Mouse (Mus musculus): ENCODE measurements around the gene Neurog3. TPM values are rescaled to one million over a fixed set of nuclear protein-coding genes. Genes with fewer than 3 reads are reported as not detected.
A peak's percentile ranks its signal among the peaks of the same experiment; 100 is the strongest.

Gene Neurog3
- polyA plus RNA-seq, 1 experiment from 2014 or later: not detected

- no peak overlapping the region for H3K4me3 ChIP-seq (ENCODE audit: low read depth, low read length)
- no peak overlapping the region for H3K9ac ChIP-seq (replicated peaks)
- ATAC-seq: no peak
- WGBS (ENCODE audit: insufficient replicate concordance): 73% methylated on average over 6 of the region's 6 CpGs
- DNase-seq: no peak
- H3K9me3 ChIP-seq (ENCODE audit: low read length): no peaks in the 10 kb centered on the region
- no peaks in the 10 kb centered on the region for H3K36me3 ChIP-seq (replicated peaks; ENCODE audit: insufficient read depth, low read length)
- H3K27me3 ChIP-seq (ENCODE audit: insufficient read depth, low read length): no peaks in the 10 kb centered on the region
- TF ChIP-seq EP300 (IDR thresholded peaks at IDR 0.05; ENCODE audit: low read depth): no peak
- no peak for TF ChIP-seq CTCF (IDR thresholded peaks at IDR 0.05; ENCODE audit: low read depth)
- no peak overlapping the region for H3K4me2 ChIP-seq (ENCODE audit: low read depth, low read length)
- H3K4me1 ChIP-seq (ENCODE audit: insufficient read depth): no peaks in the 10 kb centered on the region
- no peak overlapping the region for H3K27ac ChIP-seq (ENCODE audit: low read depth)
These were observed 38.5 kb upstream of the Neurog3 start for GRCm38 (mm10) chr10:62094401-62094800.

- 72% methylated on average over 10 of the region's 10 CpGs for WGBS (ENCODE audit: insufficient replicate concordance)
- no peak overlapping the region for H3K27ac ChIP-seq (ENCODE audit: low read depth)
- no peaks in the 10 kb centered on the region for H3K4me1 ChIP-seq (ENCODE audit: insufficient read depth)
- no peak for ATAC-seq
- TF ChIP-seq EP300 (IDR thresholded peaks at IDR 0.05; ENCODE audit: low read depth): no peak
- no peak for TF ChIP-seq CTCF (IDR thresholded peaks at IDR 0.05; ENCODE audit: low read depth)
- no peaks in the 10 kb centered on the region for H3K9me3 ChIP-seq (ENCODE audit: low read length)
- H3K4me2 ChIP-seq (ENCODE audit: low read depth, low read length): no peak overlapping the region
- H3K36me3 ChIP-seq (replicated peaks; ENCODE audit: insufficient read depth, low read length): no peaks in the 10 kb centered on the region
- H3K27me3 ChIP-seq (ENCODE audit: insufficient read depth, low read length): peaks cover 8% of the 10 kb centered on the region; the same call in 1 of the 2 replicates
- H3K9ac ChIP-seq (replicated peaks): no peak overlapping the region
- DNase-seq: no peak
- H3K4me3 ChIP-seq (ENCODE audit: low read depth, low read length): no peak overlapping the region
These were observed 33.0 kb upstream of the Neurog3 start for GRCm38 (mm10) chr10:62099749-62100403.

GRCm38 (mm10) chr10:62101504-62102439 is 31.1 kb upstream of the Neurog3 start:
- Histone ChIP-seq H3K9ac (replicated peaks) (no peak overlapping the region), H3K9me3 (ENCODE audit: low read length) (no peaks in the 10 kb centered on the region), H3K4me2 (ENCODE audit: low read depth, low read length) (no peak overlapping the region), H3K36me3 (replicated peaks; ENCODE audit: insufficient read depth, low read length) (no peaks in the 10 kb centered on the region), H3K4me3 (ENCODE audit: low read depth, low read length) (no peak overlapping the region), H3K27ac (ENCODE audit: low read depth) (no peak overlapping the region), H3K4me1 (ENCODE audit: insufficient read depth) (no peaks in the 10 kb centered on the region), H3K27me3 (ENCODE audit: insufficient read depth, low read length) (peaks cover 8% of the 10 kb centered on the region; the same call in 1 of the 2 replicates)
- DNase-seq: peak; percentile 74
- 9% methylated on average over 7 of the region's 7 CpGs for WGBS (ENCODE audit: insufficient replicate concordance)
- ATAC-seq: no peak
- TF ChIP-seq EP300 (IDR thresholded peaks at IDR 0.05; ENCODE audit: low read depth) (no peak), CTCF (IDR thresholded peaks at IDR 0.05; ENCODE audit: low read depth) (peak; percentile 86)

GRCm38 (mm10) chr10:62104835-62105576 is 27.9 kb upstream of the Neurog3 start:
- no peak for ATAC-seq
- no peak overlapping the region for H3K4me2 ChIP-seq (ENCODE audit: low read depth, low read length)
- TF ChIP-seq EP300 (IDR thresholded peaks at IDR 0.05; ENCODE audit: low read depth): no peak
- peak; percentile 80 for TF ChIP-seq CTCF (IDR thresholded peaks at IDR 0.05; ENCODE audit: low read depth)
- no peak overlapping the region for H3K9ac ChIP-seq (replicated peaks)
- H3K36me3 ChIP-seq (replicated peaks; ENCODE audit: insufficient read depth, low read length): no peaks in the 10 kb centered on the region
- H3K9me3 ChIP-seq (ENCODE audit: low read length): no peaks in the 10 kb centered on the region
- peak; percentile 70 for DNase-seq
- no peak overlapping the region for H3K27ac ChIP-seq (ENCODE audit: low read depth)
- H3K27me3 ChIP-seq (ENCODE audit: insufficient read depth, low read length): peaks cover 17% of the 10 kb centered on the region
- no peaks in the 10 kb centered on the region for H3K4me1 ChIP-seq (ENCODE audit: insufficient read depth)
- WGBS (ENCODE audit: insufficient replicate concordance): 19% methylated on average over 7 of the region's 7 CpGs
- H3K4me3 ChIP-seq (ENCODE audit: low read depth, low read length): no peak overlapping the region

GRCm38 (mm10) chr10:62107048-62107447 is 25.8 kb upstream of the Neurog3 start:
- Histone ChIP-seq H3K27ac (ENCODE audit: low read depth) (no peak overlapping the region), H3K4me3 (ENCODE audit: low read depth, low read length) (no peak overlapping the region), H3K27me3 (ENCODE audit: insufficient read depth, low read length) (peaks cover 31% of the 10 kb centered on the region), H3K9me3 (ENCODE audit: low read length) (no peaks in the 10 kb centered on the region), H3K4me1 (ENCODE audit: insufficient read depth) (peaks cover 5% of the 10 kb centered on the region), H3K36me3 (replicated peaks; ENCODE audit: insufficient read depth, low read length) (no peaks in the 10 kb centered on the region), H3K9ac (replicated peaks) (no peak overlapping the region), H3K4me2 (ENCODE audit: low read depth, low read length) (no peak overlapping the region)
- TF ChIP-seq EP300 (IDR thresholded peaks at IDR 0.05; ENCODE audit: low read depth) (no peak), CTCF (IDR thresholded peaks at IDR 0.05; ENCODE audit: low read depth) (no peak)
- no peak for DNase-seq
- 76% methylated on average over 9 of the region's 9 CpGs for WGBS (ENCODE audit: insufficient replicate concordance)
- ATAC-seq: no peak
